Mouse (Mus musculus) gastrocnemius, postnatal 4 days (tissue): ENCODE results near the gene Tph2. TPM values are rescaled to one million over a fixed set of nuclear protein-coding genes. Genes with fewer than 3 reads are reported as not detected.

Experiments
- total RNA-seq, 2 experiments: library from RNA; stranded (reverse); gene quantifications; 2 replicates each; pipeline ENCODE4 v1.2.3; 2021

Tph2 gene
- total RNA-seq, 2 experiments from 2014 or later = not detected

Other genes with a start within 250 kb of the Tph2 start
- gene Tbc1d15, start 66.4 kb upstream of the Tph2 start, total RNA-seq = 10 to 100 TPM; 51.7 to 54.1 TPM
- 10 to 100 TPM; 26.4 to 27.1 TPM for gene Rab21, start 130.6 kb upstream of the Tph2 start, total RNA-seq
- gene Tmem19, start 177.5 kb upstream of the Tph2 start, total RNA-seq = 10 to 100 TPM; 17.6 to 20.5 TPM
- gene Thap2, start 199.4 kb upstream of the Tph2 start, total RNA-seq = 1 to 10 TPM; 6.5 to 9.1 TPM
- 10 to 100 TPM; 23.0 to 28.3 TPM for gene Zfc3h1, start 199.9 kb upstream of the Tph2 start, total RNA-seq